Mouse (Mus musculus) thymus, adult 2 months (tissue): ENCODE measurements around the gene Ncoa3.

Source experiments
- CTCF ChIP-seq: fragments of 200-500 bp; IDR thresholded peaks from 2 replicates; pipeline ENCODE4 v1.5.1; 2012; ENCODE audit warnings: mild to moderate bottlenecking, control low read depth, low read length, moderate library complexity, borderline replicate concordance; ENCODE audit not compliant: control insufficient read depth, poor library complexity, insufficient read depth; ENCODE audit errors: extremely low read depth
- POLR2A ChIP-seq: fragments of 200-500 bp; IDR thresholded peaks from 2 replicates; pipeline ENCODE4 v1.6.1; 2012; ENCODE audit warnings: mild to moderate bottlenecking, low read length, control low read depth, moderate library complexity; ENCODE audit not compliant: control insufficient read depth, poor library complexity, insufficient read depth; ENCODE audit errors: extremely low read depth

GRCm38 (mm10) chr2:165994341-165994740 is 1.9 kb downstream of the Ncoa3 start:
- TF ChIP-seq CTCF: no peak
- no peak for TF ChIP-seq POLR2A
